Mouse (Mus musculus): ENCODE results near the gene Foxk1.

DNA sequence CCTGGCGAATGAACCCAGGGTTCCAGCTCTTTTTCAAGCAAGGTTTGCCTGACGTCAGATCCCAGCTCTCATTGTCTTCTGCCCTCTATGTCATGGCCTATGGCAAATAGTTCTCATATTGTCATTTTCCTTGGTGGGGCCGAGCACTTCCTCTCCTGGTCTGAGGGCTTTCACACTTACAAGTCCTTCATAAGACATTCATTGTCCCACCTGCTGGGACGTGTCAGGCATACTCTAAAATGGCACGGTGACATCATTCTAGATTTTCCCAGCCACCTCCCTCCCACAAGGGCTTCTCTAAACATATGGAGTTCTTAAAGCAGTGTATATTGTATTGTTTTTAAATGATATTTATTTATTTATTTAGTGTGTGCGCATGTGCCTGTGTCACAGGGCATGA, 27.4 kb downstream of the Foxk1 start:
- TF ChIP-seq CTCF (IDR thresholded peaks at IDR 0.05; ENCODE audit: low read depth, low read length), result no peak
- TF ChIP-seq POLR2A (IDR thresholded peaks at IDR 0.05; ENCODE audit: extremely low read depth, insufficient read depth, low read length), result no peak

Measured in liver, adult 2 months (tissue).